Mouse (Mus musculus): ENCODE data around the gene Serpina9. TPM values are rescaled to one million over a fixed set of nuclear protein-coding genes. Genes with fewer than 3 reads are reported as not detected.
"Not testable (repeated sequence)": the region's sequence is repeated elsewhere in the genome, so short reads cannot be mapped to it uniquely, and the experiment has no call there.

The Serpina9 gene
- polyA plus RNA-seq, 1 experiment from 2014 or later, result 0.08 TPM

DNA sequence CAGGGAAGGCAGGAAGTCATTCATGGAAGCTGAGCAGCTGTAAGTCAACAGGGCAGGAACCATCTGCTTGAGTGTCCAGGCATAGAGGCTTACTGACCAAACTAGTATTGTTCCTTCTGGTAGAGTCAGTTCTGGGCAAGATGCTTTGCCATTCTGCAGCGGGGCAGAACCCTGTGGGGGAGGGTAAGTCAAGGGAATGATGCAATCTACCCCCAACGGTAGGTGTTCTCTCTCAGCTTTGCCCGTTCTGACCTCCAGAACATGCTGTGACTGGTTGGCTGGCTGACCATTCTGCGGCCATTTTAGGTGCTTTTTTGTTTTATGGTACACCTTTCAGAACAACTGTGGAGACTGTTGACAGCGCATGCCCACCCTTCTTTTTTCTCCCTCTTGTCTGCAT lies 51.2 kb downstream of the Serpina9 start:
- Histone ChIP-seq H3K9ac (no peak overlapping the region), H3K4me1 (no peaks in the 10 kb centered on the region), H3K4me3 (no peak overlapping the region), H3K4me2 (replicated peaks) (no peak overlapping the region), H3K27me3 (no peaks in the 10 kb centered on the region), H3K9me3 (replicated peaks) (no peaks in the 10 kb centered on the region), H3K27ac (no peak overlapping the region), H3K36me3 (no peaks in the 10 kb centered on the region)
- ATAC-seq (ENCODE audit: low FRiP score), result no peak
- WGBS, result 82% methylated on average over 5 of the region's 5 CpGs

DNA sequence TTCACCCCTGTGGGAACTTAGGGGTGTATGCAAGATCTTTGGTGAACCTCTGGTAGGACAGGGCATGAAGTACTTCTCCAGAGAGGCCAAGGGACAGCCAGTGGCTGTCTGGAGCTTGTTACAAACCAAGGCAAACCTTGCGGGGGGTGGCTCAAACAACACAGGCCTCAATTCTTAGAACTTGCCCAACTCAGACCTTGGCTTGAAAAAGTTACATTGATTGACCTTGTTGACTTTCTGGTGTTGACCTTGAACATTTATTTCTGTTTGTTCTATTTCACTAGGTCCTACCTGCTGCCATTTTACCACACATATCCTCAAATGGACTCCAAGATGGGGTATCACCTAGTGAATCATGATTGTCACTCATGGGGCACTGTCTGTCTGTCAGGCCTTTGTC lies 51.8 kb downstream of the Serpina9 start:
- ATAC-seq (ENCODE audit: low FRiP score), result no peak
- H3K27me3 ChIP-seq, result no peaks in the 10 kb centered on the region
- H3K9ac ChIP-seq, result no peak overlapping the region
- no peak overlapping the region for H3K4me3 ChIP-seq
- H3K36me3 ChIP-seq, result no peaks in the 10 kb centered on the region
- H3K9me3 ChIP-seq (replicated peaks), result no peaks in the 10 kb centered on the region
- H3K27ac ChIP-seq, result no peak overlapping the region
- H3K4me2 ChIP-seq (replicated peaks), result no peak overlapping the region
- 91% methylated on average over 1 of the region's 1 CpGs for WGBS
- no peaks in the 10 kb centered on the region for H3K4me1 ChIP-seq

DNA sequence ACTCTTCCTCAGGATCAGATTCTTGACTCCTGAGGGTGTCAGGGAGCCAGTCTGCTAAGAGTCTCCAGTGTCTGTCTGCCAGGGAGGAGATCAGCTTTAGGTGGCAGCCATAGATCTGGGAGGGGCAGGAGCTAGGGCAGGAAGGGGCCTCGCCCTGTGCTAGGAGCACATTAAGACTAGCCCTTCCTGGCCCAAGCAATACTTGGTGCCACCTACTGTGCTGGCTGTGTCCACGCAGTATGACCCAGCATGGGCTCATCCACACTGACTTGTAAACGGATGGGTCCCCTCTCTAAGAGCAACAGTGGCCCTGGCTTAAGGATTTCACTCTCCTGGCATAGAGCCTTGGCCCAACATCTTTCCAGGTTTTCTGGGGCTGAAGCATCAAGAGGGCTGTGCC lies 54.8 kb downstream of the Serpina9 start, which contains the start of gene Serpina1e:
Gene Serpina1e (minus strand): TSS at position 178 of the 400 bp plus-strand sequence.
- Histone ChIP-seq H3K4me3 (no peak within 1 kb of the TSS), H3K27ac (no peak within 1 kb of the TSS), H3K27me3 (no peaks in the 10 kb centered on the region), H3K9me3 (replicated peaks) (no peaks in the 10 kb centered on the region), H3K9ac (no peak within 1 kb of the TSS), H3K4me2 (replicated peaks) (no peak within 1 kb of the TSS), H3K4me1 (no peaks in the 10 kb centered on the region), H3K36me3 (no peaks in the 10 kb centered on the region)
- no peak for ATAC-seq (ENCODE audit: low FRiP score)
- 75% methylated on average over 3 of the region's 3 CpGs for WGBS

- not testable (repeated sequence) for H3K4me1 ChIP-seq; H3K9me3 ChIP-seq (replicated peaks); H3K27ac ChIP-seq; H3K4me2 ChIP-seq (replicated peaks); H3K27me3 ChIP-seq; H3K9ac ChIP-seq; H3K4me3 ChIP-seq; ATAC-seq (ENCODE audit: low FRiP score); H3K36me3 ChIP-seq
- WGBS, result 88% methylated on average over 2 of the region's 2 CpGs
Observed at GRCm38 (mm10) chr12:103956555-103956954, 57.0 kb downstream of the Serpina9 start.

GRCm38 (mm10) chr12:103952972-103953371 lies 60.6 kb downstream of the Serpina9 start:
- H3K27ac ChIP-seq; H3K4me2 ChIP-seq (replicated peaks); H3K36me3 ChIP-seq; H3K4me1 ChIP-seq; H3K27me3 ChIP-seq; ATAC-seq (ENCODE audit: low FRiP score); H3K4me3 ChIP-seq; H3K9ac ChIP-seq: not testable (repeated sequence)
- 93% methylated on average over 3 of the region's 3 CpGs for WGBS
- peaks cover 12% of the 10 kb centered on the region; the same call in 1 of the 2 replicates for H3K9me3 ChIP-seq (replicated peaks)

DNA sequence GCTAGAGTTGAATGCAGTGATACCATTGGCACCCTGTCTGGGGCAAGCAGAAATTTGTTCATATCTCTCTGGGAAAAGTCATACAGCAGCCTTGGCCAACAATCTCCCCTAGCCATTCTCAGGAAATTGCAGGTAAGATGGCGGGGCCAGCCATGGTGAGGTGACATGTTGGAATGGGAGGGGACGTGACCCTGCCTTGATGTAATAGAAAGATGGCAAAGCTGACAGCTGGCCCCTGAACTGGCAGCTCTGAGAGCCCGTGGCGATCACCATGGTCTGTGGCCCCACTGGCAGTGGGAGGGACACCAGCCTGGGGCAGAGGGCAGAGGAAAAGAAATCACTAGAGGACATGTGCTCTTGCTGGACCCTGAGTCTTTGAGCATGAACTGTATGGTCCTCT lies 67.3 kb downstream of the Serpina9 start:
- no peak for ATAC-seq (ENCODE audit: low FRiP score)
- H3K9me3 ChIP-seq (replicated peaks), result peaks cover 27% of the 10 kb centered on the region; the same call in 1 of the 2 replicates
- H3K4me1 ChIP-seq, result no peaks in the 10 kb centered on the region
- H3K9ac ChIP-seq, result no peak overlapping the region
- no peak overlapping the region for H3K4me2 ChIP-seq (replicated peaks)
- no peak overlapping the region for H3K4me3 ChIP-seq
- H3K36me3 ChIP-seq, result no peaks in the 10 kb centered on the region
- no peak overlapping the region for H3K27ac ChIP-seq
- WGBS, result 78% methylated on average over 4 of the region's 4 CpGs
- H3K27me3 ChIP-seq, result no peaks in the 10 kb centered on the region

Other genes starting within 250 kb of the Serpina9 start
- gene Serpina1d, start 240.2 kb downstream of the Serpina9 start, polyA plus RNA-seq (2016; fragmentation: Nextera tagmentation; extraction: Ambion mirVana), result not detected in 2 replicates
- not detected in 2 replicates for gene Serpina1b, start 183.4 kb downstream of the Serpina9 start, polyA plus RNA-seq (2016; fragmentation: Nextera tagmentation; extraction: Ambion mirVana)
- not detected in 2 replicates for gene Serpina1a, start 150.2 kb downstream of the Serpina9 start, polyA plus RNA-seq (2016; fragmentation: Nextera tagmentation; extraction: Ambion mirVana)
- gene Serpina1c, start 108.9 kb downstream of the Serpina9 start, polyA plus RNA-seq (2016; fragmentation: Nextera tagmentation; extraction: Ambion mirVana), result not detected in 2 replicates
- not detected in 2 replicates for gene Serpina1e, start 54.8 kb downstream of the Serpina9 start, polyA plus RNA-seq (2016; fragmentation: Nextera tagmentation; extraction: Ambion mirVana)
- gene Serpina11, start 23.8 kb downstream of the Serpina9 start, polyA plus RNA-seq (2016; fragmentation: Nextera tagmentation; extraction: Ambion mirVana), result not detected in 2 replicates
- not detected in 2 replicates for gene Serpina12, start 30.7 kb upstream of the Serpina9 start, polyA plus RNA-seq (2016; fragmentation: Nextera tagmentation; extraction: Ambion mirVana)
- not detected in 2 replicates for gene Serpina5, start 87.4 kb upstream of the Serpina9 start, polyA plus RNA-seq (2016; fragmentation: Nextera tagmentation; extraction: Ambion mirVana)
- gene Serpina3a, start 99.0 kb upstream of the Serpina9 start, polyA plus RNA-seq (2016; fragmentation: Nextera tagmentation; extraction: Ambion mirVana), result not detected in 2 replicates
- gene Serpina3b, start 114.2 kb upstream of the Serpina9 start, polyA plus RNA-seq (2016; fragmentation: Nextera tagmentation; extraction: Ambion mirVana), result not detected in 2 replicates
- not detected in 2 replicates for gene Serpina3c, start 140.1 kb upstream of the Serpina9 start, polyA plus RNA-seq (2016; fragmentation: Nextera tagmentation; extraction: Ambion mirVana)
- gene Serpina3f, start 200.8 kb upstream of the Serpina9 start, polyA plus RNA-seq (2016; fragmentation: Nextera tagmentation; extraction: Ambion mirVana), result 0.14 and 0.34 TPM in 2 replicates
- 0.40 and 0.61 TPM in 2 replicates for gene Serpina3g, start 222.5 kb upstream of the Serpina9 start, polyA plus RNA-seq (2016; fragmentation: Nextera tagmentation; extraction: Ambion mirVana)
- gene Serpina3i, start 249.4 kb upstream of the Serpina9 start, polyA plus RNA-seq (2016; fragmentation: Nextera tagmentation; extraction: Ambion mirVana), result 0.23 and 0.25 TPM in 2 replicates